Mouse (Mus musculus): ENCODE measurements around the gene BC035947. TPM values are rescaled to one million over a fixed set of nuclear protein-coding genes. Genes with fewer than 3 reads are reported as not detected.

BC035947 gene
- not detected for polyA plus RNA-seq (2014; fragmentation: Illumina TruSeq; extraction: RNeasy Lipid Tissue Mini Kit (QIAGEN cat#74804))

GRCm38 (mm10) chr1:78511621-78512160, at the start of gene BC035947:
BC035947 (minus strand) TSS chr1:78512158.

GRCm38 (mm10) chr1:78510862-78511261, 1.1 kb downstream of the BC035947 start, which contains the start of gene Mogat1:
Mogat1 (plus strand) TSS chr1:78510991.

GRCm38 (mm10) chr1:78488752-78489492, 23.0 kb downstream of the BC035947 start, which contains the start of gene Farsb:
Farsb (minus strand) TSS chr1:78488897.

Other genes with a start within 250 kb of the BC035947 start
- 17.2 TPM for gene Sgpp2, start 201.8 kb downstream of the BC035947 start, polyA plus RNA-seq (2014; fragmentation: Illumina TruSeq; extraction: RNeasy Lipid Tissue Mini Kit (QIAGEN cat#74804))
- 245 TPM for gene Farsb, start 23.3 kb downstream of the BC035947 start, polyA plus RNA-seq (2014; fragmentation: Illumina TruSeq; extraction: RNeasy Lipid Tissue Mini Kit (QIAGEN cat#74804))
- 1.1 TPM for gene Mogat1, start 1.2 kb downstream of the BC035947 start, polyA plus RNA-seq (2014; fragmentation: Illumina TruSeq; extraction: RNeasy Lipid Tissue Mini Kit (QIAGEN cat#74804))
- gene Acsl3, start 145.7 kb upstream of the BC035947 start, polyA plus RNA-seq (2014; fragmentation: Illumina TruSeq; extraction: RNeasy Lipid Tissue Mini Kit (QIAGEN cat#74804)): 263 TPM
- 10.5 TPM for gene Utp14b, start 145.9 kb upstream of the BC035947 start, polyA plus RNA-seq (2014; fragmentation: Illumina TruSeq; extraction: RNeasy Lipid Tissue Mini Kit (QIAGEN cat#74804))